Mouse (Mus musculus) heart, postnatal 0 days (tissue): ENCODE results near the gene Dbnl.

Experiments
- CTCF ChIP-seq: IDR thresholded peaks from 2 replicates; pipeline ENCODE4 v1.5.1; 2016; ENCODE audit warnings: antibody characterized with exemption, control low read depth, low read depth
- EP300 ChIP-seq: IDR thresholded peaks from 2 replicates; pipeline ENCODE4 v1.6.1; 2016; ENCODE audit warnings: antibody characterized with exemption, low read depth

GRCm38 (mm10) chr11:5789754-5790333, 1.6 kb downstream of the Dbnl start:
- no peak for TF ChIP-seq CTCF
- no peak for TF ChIP-seq EP300
